8 mouse cellular contexts compared by ENCODE assay signal in the genomic region with DNA sequence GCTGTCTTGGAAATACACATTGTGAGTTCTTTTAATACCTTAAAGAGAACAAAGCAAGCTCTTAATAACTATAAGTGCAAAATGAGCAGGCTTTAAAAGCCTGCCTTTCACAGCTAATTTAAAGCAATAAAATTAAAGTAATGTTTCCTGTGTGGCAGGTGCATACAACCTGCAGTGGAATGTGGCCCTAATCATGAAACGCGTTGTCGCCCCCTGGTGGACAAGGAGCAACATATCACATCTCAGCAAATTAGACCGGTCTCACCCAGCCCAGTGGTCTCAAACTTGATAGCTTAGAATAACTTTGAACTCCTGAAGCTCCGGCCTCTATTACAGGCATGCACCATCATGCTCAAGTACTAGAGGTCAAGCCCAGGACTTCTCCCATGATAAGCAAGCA. TPM values are rescaled to one million over a fixed set of nuclear protein-coding genes. Genes with fewer than 3 reads are reported as not detected.
DNase-seq lines count a peak whose midpoint lies in the region.

No protein-coding gene starts in this region.

- DNase-seq in CD8-positive naive resting alpha-beta T cell, adult 2 months (ENCODE audit: low read depth in 2 of 2, low spot score in 2 of 2): peak; percentile 77 to 83
- peak; percentile 86 for DNase-seq in NIH3T3 (ENCODE audit: low read depth)
- peak; percentile 90 to 91 for DNase-seq in cerebellum, postnatal 14 days
- DNase-seq in gastrocnemius, postnatal 25 days: peak; percentile 41
- peak; percentile 80 for DNase-seq in kidney, postnatal 14 days
- DNase-seq in lung, postnatal 10 days: peak; percentile 77
- DNase-seq in right cerebral cortex, postnatal 25 days: peak; percentile 60
- DNase-seq in urinary bladder, postnatal 36 days (ENCODE audit: low spot score in 2 of 2): peak; percentile 71 to 73

RNA-seq across cellular contexts. Expression of a gene that starts 9.8 kb away (rescaled TPM):
- under 1 TPM; 0.23 to 0.35 TPM for total RNA-seq in gastrocnemius, postnatal 25 days (2021)

RNA-seq across cellular contexts. Expression of a gene that starts 9.9 kb away (rescaled TPM):
- 10 to 100 TPM; 38.2 to 39.6 TPM for total RNA-seq in gastrocnemius, postnatal 25 days (2021)

RNA-seq across cellular contexts. Expression of a gene that starts 27.4 kb away (rescaled TPM):
- total RNA-seq in gastrocnemius, postnatal 25 days (2021): 10 to 100 TPM; 20.4 to 21.4 TPM

RNA-seq across cellular contexts. Expression of a gene that starts 27.9 kb away (rescaled TPM):
- total RNA-seq in gastrocnemius, postnatal 25 days (2021): 1 to 10 TPM; 5.8 to 6.1 TPM

RNA-seq across cellular contexts. Expression of a gene that starts 47.4 kb away (rescaled TPM):
- 10 to 100 TPM; 46.8 to 54.9 TPM for total RNA-seq in gastrocnemius, postnatal 25 days (2021)

Comparison
In these comparisons a context has a peak if more than half of its experiments do, and no peak if none do; other contexts are left out.
1. Peak in every context shown above with its lines: DNase-seq.